Mouse (Mus musculus): ENCODE measurements at regions not wholly inside any gene's neighbourhood (a gene's known extent, or its start where the extent isn't known, plus 50 kb on each side); places are given as distances from the start of the nearest gene placed in this dataset.

DNA sequence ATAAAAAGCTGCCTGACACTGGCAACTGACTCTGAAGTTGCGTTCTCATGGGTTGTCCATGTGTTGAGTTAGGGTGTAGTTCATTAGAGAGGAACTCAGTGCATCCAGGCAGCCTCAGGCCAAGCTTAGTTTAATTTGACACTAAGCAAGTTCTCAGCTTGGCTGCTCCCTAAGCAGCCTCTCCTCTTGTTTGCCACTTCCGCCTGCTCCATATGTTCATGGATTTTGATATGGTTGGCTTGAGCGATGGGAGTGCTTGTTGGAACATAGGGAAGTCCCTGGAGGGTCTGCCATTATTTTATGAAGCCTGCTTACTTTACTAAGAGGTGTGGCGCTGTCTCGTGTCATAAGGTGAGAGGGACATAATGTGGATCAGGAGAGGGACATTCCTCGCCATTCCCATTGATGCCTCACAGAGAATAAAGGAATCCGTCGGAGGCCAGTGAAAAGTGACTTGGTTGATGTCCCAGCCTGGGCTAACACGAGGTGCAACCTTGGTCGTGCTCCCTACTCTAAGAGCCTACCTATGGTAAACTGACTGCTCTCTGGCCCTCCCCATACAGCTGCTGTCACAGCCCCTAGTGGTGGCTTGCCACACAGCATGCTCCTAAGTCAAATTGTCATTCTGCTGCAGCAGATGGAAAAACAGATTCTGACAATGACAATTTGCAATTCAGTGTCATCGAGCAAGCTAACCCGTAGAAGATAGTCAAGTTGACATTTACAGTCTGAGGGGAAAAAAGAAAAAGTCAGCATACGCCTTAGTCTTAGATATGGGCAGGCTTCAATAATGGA lies 104.6 kb downstream of the Pmp22 start:
- Histone ChIP-seq H3K4me1 (ENCODE audit: control insufficient read depth, insufficient read depth, insufficient read length) (no peaks in the 10 kb centered on the region), H3K27ac (ENCODE audit: insufficient read depth, low read length) (no peak overlapping the region), H3K27me3 (ENCODE audit: control insufficient read depth, insufficient read depth, low read length) (no peaks in the 10 kb centered on the region), H3K4me3 (ENCODE audit: extremely low read depth, insufficient read depth, insufficient read length) (no peak overlapping the region), H3K36me3 (ENCODE audit: control insufficient read depth, insufficient read depth, low read length) (no peaks in the 10 kb centered on the region)
- no peak for DNase-seq (ENCODE audit: low read depth in 1 of 2, low spot score in 2 of 2)
- 81% methylated on average over 13 of the region's 13 CpGs for WGBS
- TF ChIP-seq CTCF (IDR thresholded peaks at IDR 0.05; ENCODE audit: extremely low read depth, insufficient read depth, insufficient read length, insufficient replicate concordance), result no peak
- TF ChIP-seq POLR2A (IDR thresholded peaks at IDR 0.05; ENCODE audit: low read depth, low read length), result no peak

GRCm38 (mm10) chr11:63234481-63234880 lies 105.7 kb downstream of the Pmp22 start:
- no peak for DNase-seq (ENCODE audit: low read depth in 1 of 2, low spot score in 2 of 2)
- no peak overlapping the region for H3K27ac ChIP-seq (ENCODE audit: insufficient read depth, low read length)
- no peaks in the 10 kb centered on the region for H3K27me3 ChIP-seq (ENCODE audit: control insufficient read depth, insufficient read depth, low read length)
- H3K4me1 ChIP-seq (ENCODE audit: control insufficient read depth, insufficient read depth, insufficient read length), result no peaks in the 10 kb centered on the region
- H3K36me3 ChIP-seq (ENCODE audit: control insufficient read depth, insufficient read depth, low read length), result no peaks in the 10 kb centered on the region
- no peak for TF ChIP-seq POLR2A (IDR thresholded peaks at IDR 0.05; ENCODE audit: low read depth, low read length)
- TF ChIP-seq CTCF (IDR thresholded peaks at IDR 0.05; ENCODE audit: extremely low read depth, insufficient read depth, insufficient read length, insufficient replicate concordance), result no peak
- WGBS, result 83% methylated on average over 6 of the region's 6 CpGs
- no peak overlapping the region for H3K4me3 ChIP-seq (ENCODE audit: extremely low read depth, insufficient read depth, insufficient read length)

DNA sequence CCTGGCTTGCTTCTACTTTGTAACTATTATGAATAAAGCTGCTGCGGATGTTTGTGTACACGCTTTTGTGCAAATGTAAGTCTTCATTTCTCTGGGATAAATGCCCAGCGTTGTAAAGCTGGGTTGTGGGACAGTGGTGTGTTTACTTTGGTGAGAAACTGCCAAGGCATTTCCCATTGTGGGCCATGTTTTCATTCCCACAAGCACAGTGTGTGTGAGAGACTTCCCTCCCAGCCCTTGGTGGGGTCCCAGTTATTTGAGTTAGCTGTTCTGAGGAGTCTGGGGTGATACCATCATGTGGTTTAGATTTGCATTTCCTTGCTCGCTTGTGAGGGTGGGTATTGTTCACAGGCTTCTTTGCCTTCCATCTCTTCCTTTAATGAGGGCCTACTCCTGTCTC lies 109.9 kb downstream of the Pmp22 start:
- no peak for DNase-seq (ENCODE audit: low read depth in 1 of 2, low spot score in 2 of 2)
- Histone ChIP-seq H3K36me3 (ENCODE audit: control insufficient read depth, insufficient read depth, low read length) (no peaks in the 10 kb centered on the region), H3K27me3 (ENCODE audit: control insufficient read depth, insufficient read depth, low read length) (no peaks in the 10 kb centered on the region), H3K4me3 (ENCODE audit: extremely low read depth, insufficient read depth, insufficient read length) (no peak overlapping the region), H3K4me1 (ENCODE audit: control insufficient read depth, insufficient read depth, insufficient read length) (no peaks in the 10 kb centered on the region), H3K27ac (ENCODE audit: insufficient read depth, low read length) (no peak overlapping the region)
- 74% methylated on average over 4 of the region's 4 CpGs for WGBS
- TF ChIP-seq CTCF (IDR thresholded peaks at IDR 0.05; ENCODE audit: extremely low read depth, insufficient read depth, insufficient read length, insufficient replicate concordance) (no peak), POLR2A (IDR thresholded peaks at IDR 0.05; ENCODE audit: low read depth, low read length) (no peak)

- DNase-seq (ENCODE audit: low read depth in 1 of 2, low spot score in 2 of 2), result no peak
Measured at GRCm38 (mm10) chr11:63243906-63244416, 115.2 kb downstream of the Pmp22 start.

DNA sequence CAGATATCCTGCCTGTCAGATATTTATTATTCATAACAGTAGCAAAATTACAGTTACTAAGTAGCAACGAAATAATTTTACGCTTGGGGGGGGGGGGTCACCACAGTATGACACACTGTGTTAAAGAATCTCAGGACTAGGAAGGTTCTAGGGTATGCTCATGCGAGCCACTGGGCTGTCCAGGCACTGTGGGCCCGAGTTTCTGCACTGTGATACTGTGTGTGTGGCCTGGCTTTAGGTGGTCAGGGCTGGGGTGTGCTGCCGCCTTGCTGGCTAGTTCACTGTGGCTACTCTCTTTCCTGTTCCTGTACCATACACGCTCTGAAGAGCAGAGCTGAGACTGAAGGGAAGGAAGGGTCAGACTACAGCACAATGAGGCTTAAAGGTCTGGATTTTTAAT lies 116.3 kb downstream of the Pmp22 start:
- no peaks in the 10 kb centered on the region for H3K27me3 ChIP-seq (ENCODE audit: control insufficient read depth, insufficient read depth, low read length)
- WGBS, result 74% methylated on average over 6 of the region's 6 CpGs
- H3K36me3 ChIP-seq (ENCODE audit: control insufficient read depth, insufficient read depth, low read length), result no peaks in the 10 kb centered on the region
- no peaks in the 10 kb centered on the region for H3K4me1 ChIP-seq (ENCODE audit: control insufficient read depth, insufficient read depth, insufficient read length)
- no peak for TF ChIP-seq POLR2A (IDR thresholded peaks at IDR 0.05; ENCODE audit: low read depth, low read length)
- TF ChIP-seq CTCF (IDR thresholded peaks at IDR 0.05; ENCODE audit: extremely low read depth, insufficient read depth, insufficient read length, insufficient replicate concordance), result no peak
- H3K27ac ChIP-seq (ENCODE audit: insufficient read depth, low read length), result no peak overlapping the region
- no peak overlapping the region for H3K4me3 ChIP-seq (ENCODE audit: extremely low read depth, insufficient read depth, insufficient read length)
- no peak for DNase-seq (ENCODE audit: low read depth in 1 of 2, low spot score in 2 of 2)

More at GRCm38 (mm10) chr11:63243906-63244416, 115.2 kb downstream of the Pmp22 start:
- Histone ChIP-seq H3K4me3 (ENCODE audit: extremely low read depth, insufficient read depth, insufficient read length) (no peak overlapping the region), H3K27ac (ENCODE audit: insufficient read depth, low read length) (no peak overlapping the region), H3K36me3 (ENCODE audit: control insufficient read depth, insufficient read depth, low read length) (no peaks in the 10 kb centered on the region), H3K4me1 (ENCODE audit: control insufficient read depth, insufficient read depth, insufficient read length) (no peaks in the 10 kb centered on the region), H3K27me3 (ENCODE audit: control insufficient read depth, insufficient read depth, low read length) (no peaks in the 10 kb centered on the region)
- TF ChIP-seq POLR2A (IDR thresholded peaks at IDR 0.05; ENCODE audit: low read depth, low read length) (no peak), CTCF (IDR thresholded peaks at IDR 0.05; ENCODE audit: extremely low read depth, insufficient read depth, insufficient read length, insufficient replicate concordance) (no peak)
- WGBS, result 87% methylated on average over 9 of the region's 9 CpGs

DNA sequence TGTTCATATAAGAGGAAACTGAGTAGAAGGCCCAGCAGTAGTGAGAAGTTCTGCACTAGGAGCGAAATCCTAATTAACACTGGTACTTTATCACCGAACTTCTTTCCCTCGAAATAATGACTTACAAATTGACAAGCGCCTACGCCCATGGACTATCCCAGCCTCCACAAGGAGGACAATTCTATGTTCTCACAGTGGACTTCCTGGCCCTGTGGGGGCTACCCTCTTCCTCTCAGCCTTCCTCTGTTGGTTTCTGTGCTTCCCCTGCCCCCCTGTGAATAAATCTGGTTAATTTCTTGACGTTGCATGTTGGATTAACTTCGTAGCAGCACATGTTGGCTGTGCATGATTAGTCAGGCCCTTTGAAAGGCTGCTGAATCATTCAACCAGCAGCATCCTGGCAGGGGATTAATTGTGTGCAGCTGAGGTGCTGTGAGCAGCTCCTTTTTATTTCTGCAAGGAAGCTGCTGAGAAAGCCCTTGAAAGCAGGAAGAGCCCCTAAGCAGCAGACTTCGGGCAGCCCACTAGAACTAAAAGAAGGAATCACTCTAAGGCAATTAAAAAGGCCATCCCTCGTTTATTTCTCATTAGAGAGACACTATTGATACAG lies 117.4 kb downstream of the Pmp22 start:
- Histone ChIP-seq H3K27me3 (ENCODE audit: control insufficient read depth, insufficient read depth, low read length) (no peaks in the 10 kb centered on the region), H3K27ac (ENCODE audit: insufficient read depth, low read length) (no peak overlapping the region), H3K36me3 (ENCODE audit: control insufficient read depth, insufficient read depth, low read length) (no peaks in the 10 kb centered on the region), H3K4me1 (ENCODE audit: control insufficient read depth, insufficient read depth, insufficient read length) (no peaks in the 10 kb centered on the region), H3K4me3 (ENCODE audit: extremely low read depth, insufficient read depth, insufficient read length) (no peak overlapping the region)
- no peak for DNase-seq (ENCODE audit: low read depth in 1 of 2, low spot score in 2 of 2)
- 57% methylated on average over 9 of the region's 9 CpGs for WGBS
- TF ChIP-seq POLR2A (IDR thresholded peaks at IDR 0.05; ENCODE audit: low read depth, low read length) (no peak), CTCF (IDR thresholded peaks at IDR 0.05; ENCODE audit: extremely low read depth, insufficient read depth, insufficient read length, insufficient replicate concordance) (no peak)

Measured in spleen, adult 2 months (tissue).